Mouse (Mus musculus): ENCODE measurements around the gene Arpc5l. TPM values are rescaled to one million over a fixed set of nuclear protein-coding genes. Genes with fewer than 3 reads are reported as not detected.

Gene Arpc5l
- 30.9 and 33.7 TPM in 2 replicates for polyA plus RNA-seq (2012; rRNA removed)

DNA sequence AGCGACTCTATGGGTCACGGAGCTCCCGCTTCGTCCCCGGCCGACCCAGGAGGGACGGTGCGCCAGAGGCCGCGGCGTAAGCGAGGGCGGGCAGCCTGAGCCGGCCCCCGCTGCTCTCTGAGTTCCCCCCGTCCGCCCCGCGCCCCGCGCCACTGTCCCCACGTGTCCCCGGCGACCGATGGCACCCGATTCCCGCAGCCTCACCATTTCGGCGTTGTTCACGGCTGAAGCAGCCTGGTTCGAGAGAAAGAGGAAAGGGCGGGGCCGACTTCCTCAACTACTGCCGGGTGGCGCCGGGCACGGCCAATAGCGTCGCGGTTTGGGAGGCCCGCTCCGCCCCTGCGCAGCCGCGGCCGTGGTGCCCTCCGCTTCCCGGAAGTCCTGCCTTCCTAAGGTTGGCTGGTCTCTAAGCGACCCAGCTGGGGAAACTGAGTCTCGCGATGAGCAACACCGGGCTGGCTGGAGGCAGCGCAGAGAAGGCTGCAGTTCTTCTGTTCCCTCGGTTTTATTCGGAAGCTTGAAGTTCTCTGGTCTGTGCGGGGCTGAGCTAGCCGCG is at the start of gene Arpc5l:
TSS of gene Arpc5l (plus strand) at position 469 of the 556 bp plus-strand sequence.

DNA sequence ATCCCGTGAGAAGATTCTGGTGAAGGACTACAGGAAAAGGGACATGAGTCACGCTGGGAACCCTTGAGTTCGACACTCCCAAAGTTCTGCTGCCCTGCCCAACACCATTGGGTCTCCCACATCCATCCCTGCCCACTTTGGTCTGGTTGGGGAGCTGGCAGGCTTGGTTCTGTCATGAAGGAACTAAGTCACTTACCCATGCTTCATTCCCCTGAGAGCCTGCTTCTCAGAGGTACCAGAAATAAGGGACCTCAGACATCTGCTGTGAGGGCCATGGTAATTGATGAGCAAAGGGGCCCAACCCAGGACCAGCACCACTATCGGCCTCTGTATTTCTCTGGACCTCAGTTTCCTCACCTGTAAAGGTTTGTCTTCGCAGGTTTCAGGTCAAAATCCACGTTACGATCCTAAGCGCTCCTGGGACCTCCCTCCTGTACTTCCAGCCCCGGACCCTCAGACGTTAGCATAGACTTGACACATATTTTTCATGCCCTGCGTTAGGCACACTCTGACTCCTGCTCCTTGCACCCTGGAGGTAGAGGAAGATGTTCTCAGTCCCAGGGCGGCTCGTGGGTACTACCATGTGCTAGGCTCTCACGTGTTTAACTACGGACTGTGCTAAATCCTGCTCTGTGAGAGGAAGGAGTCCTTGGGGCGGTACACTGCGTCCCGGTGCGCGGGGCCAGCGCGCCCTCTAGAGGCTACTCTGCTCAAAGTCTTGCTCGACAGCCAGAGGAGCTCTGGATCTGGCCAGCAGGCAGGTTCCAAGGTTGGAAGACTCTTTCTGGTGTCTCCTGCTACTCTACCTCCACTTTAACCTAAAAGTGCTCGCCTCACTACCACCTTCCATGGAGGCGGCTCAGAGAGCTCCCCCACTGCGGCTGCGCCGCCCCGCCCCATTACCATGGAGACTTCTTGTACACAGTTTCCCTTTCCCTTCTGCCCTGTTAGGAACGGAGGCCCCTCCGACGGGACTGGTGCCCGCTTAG is 7.5 kb upstream of the Arpc5l start, which contains the start of gene Wdr38:
TSS of gene Wdr38 (plus strand) at position 91 of the 989 bp plus-strand sequence.

DNA sequence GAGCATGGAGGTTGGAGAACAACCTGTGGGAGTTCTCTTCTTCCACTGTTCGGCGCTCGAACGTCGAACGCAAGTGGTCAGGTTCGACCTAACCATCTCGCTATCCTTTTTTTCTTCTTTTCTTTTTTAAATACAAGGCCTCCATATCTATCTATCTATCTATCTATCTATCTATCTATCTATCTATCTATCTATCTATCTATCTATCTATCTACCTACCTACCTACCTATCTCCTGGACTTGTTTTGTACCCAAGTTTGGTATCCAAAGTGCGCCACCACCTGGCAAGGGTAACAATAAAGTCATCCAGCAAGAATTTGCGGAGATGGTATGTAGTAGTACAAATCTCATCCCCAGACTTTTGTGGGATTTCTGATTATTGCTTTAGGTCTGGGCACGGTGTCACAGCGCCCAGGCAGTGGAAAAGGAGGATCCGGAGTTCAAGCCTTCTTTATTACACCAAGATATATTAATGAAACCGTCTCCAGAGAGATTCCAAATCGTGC is 479 bp downstream of the Arpc5l start, which contains the start of gene Rpl35:
TSS of gene Rpl35 (minus strand) at position 51 of the 506 bp plus-strand sequence.

Other genes starting within 250 kb of the Arpc5l start
- 1.3 TPM in 2 replicates for gene Nr6a1, start 77.7 kb upstream of the Arpc5l start, polyA plus RNA-seq (2012; rRNA removed)
- gene Olfml2a, start 73.4 kb upstream of the Arpc5l start, polyA plus RNA-seq (2012; rRNA removed), result 0.05 and 0.10 TPM in 2 replicates
- gene Wdr38, start 7.9 kb upstream of the Arpc5l start, polyA plus RNA-seq (2012; rRNA removed), result 0.25 and 0.40 TPM in 2 replicates
- gene Rpl35, start 276 bp downstream of the Arpc5l start, polyA plus RNA-seq (2012; rRNA removed), result 428 and 469 TPM in 2 replicates
- gene Golga1, start 60.2 kb downstream of the Arpc5l start, polyA plus RNA-seq (2012; rRNA removed), result 8.6 and 9.1 TPM in 2 replicates
- gene Scai, start 185.4 kb downstream of the Arpc5l start, polyA plus RNA-seq (2012; rRNA removed), result 0.93 and 1.2 TPM in 2 replicates
- gene Ppp6c, start 221.1 kb downstream of the Arpc5l start, polyA plus RNA-seq (2012; rRNA removed), result 20.1 and 24.7 TPM in 2 replicates

Measured in liver, embryonic 14 days (tissue).